Mouse (Mus musculus) urinary bladder, postnatal 14 days (tissue): ENCODE measurements around the gene Txlna.

Experiments
- DNase-seq: peaks from one replicate; pipeline ENCODE4 v3.0.0; 2021; ENCODE audit warnings: low spot score

Gene Txlna

DNA sequence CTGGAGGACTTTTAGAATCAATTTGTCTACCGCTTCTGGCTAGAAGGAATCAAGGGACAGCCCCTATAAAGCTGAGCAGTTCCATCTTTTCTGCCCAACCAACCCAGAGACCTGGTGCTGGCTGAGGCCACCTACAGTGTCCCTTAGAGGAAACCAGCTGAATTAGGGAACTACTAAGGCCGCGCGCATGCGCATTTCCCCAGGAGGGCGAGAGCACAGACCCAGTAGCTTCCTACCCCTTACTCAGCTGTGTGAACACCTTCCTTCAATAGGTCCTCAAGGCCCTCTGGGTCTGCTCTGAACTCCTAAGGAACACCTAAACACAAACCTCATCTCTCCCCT, 15.9 kb downstream of the Txlna start:
- peak; percentile 41 for DNase-seq

DNA sequence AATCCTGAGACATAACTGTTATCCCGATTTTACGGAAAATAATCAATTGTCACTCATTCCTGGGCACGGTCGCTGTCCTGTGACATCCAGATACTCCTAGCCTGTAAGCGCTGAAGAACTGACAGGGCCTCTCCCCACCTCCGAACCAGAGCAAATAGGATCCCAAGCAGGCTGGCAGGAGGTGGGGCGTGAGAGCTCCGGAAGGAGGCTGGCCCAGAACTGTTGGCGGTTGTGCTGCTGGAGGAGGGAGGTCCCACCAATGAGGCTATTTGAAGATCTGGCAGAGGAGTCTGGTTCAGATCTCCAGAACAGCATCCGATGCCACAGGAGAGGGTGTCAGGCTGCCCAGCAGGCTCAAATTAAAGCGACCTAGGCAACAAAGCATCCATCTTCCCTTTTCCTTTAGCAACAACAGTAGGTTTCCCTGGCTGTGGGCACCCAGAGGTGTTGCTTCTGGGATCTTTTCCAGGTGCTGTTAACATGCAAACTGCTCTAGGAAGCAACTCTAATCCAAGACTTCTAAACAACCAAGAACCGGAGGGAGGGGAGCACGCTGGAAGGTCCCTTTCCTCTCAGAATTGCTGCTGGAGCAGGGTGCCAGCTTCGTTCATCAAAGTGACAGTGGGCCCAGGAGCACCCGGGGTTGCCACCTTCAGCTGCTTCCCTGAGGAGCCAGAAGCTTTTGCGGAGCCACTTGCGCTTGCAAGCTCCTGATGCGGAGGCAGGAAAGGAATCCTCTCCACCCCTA, 16.4 kb downstream of the Txlna start:
- DNase-seq, result peak; percentile 83

DNA sequence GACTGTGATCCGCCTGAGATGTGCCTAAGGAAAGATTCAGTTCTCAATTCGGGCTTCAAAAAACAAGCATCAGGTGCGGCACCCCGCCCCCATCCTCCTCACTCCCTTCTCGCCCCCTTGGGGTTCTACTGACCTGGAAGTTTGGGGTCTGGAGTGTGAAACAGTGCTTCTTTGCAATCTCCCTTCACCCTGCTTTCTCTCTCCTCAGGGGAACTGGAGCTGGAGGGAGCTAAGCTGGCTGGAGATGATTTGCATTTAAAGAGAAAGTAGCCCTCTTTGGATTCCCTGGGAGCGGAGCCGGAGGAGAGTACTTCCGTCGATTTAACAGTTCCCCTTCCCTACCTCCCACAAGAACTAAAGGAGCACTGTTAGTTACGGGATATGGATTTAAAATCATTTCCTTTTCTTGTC, 17.2 kb downstream of the Txlna start, which contains the start of gene Ccdc28b:
Gene Ccdc28b (minus strand): TSS at position 267 of the 411 bp plus-strand sequence.
- DNase-seq, result peak; percentile 53

- DNase-seq, result no peak
Measured at GRCm38 (mm10) chr4:129622803-129623535, 17.9 kb downstream of the Txlna start.

GRCm38 (mm10) chr4:129622120-129622802, 18.6 kb downstream of the Txlna start:
- DNase-seq, result no peak

DNA sequence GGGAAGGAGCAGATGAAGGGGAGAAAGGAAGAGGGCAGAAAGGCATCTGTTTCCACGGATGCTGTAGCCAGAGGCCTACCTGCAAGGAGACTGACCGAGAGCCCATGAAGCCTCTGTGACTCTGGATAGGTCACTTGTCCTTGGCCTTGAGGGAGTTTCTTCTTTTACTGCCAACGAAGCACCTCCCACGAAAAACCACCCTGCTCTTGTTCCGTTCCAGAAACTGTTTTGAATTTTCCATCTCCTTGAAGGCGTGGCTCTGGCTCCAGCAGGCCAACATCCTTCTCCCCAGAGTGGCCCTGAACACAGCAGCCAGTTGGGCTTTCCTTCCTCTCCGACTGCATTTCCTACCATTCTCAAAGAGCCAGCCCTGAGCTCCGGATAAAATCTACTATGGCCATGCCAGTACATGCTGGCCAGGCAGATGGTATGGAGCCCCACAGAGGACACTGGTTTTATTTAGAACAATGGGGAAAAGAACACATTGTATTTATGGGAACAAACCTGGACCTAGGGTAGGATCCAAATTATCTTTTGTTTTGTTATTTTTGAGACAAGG, 19.5 kb downstream of the Txlna start:
- no peak for DNase-seq

DNA sequence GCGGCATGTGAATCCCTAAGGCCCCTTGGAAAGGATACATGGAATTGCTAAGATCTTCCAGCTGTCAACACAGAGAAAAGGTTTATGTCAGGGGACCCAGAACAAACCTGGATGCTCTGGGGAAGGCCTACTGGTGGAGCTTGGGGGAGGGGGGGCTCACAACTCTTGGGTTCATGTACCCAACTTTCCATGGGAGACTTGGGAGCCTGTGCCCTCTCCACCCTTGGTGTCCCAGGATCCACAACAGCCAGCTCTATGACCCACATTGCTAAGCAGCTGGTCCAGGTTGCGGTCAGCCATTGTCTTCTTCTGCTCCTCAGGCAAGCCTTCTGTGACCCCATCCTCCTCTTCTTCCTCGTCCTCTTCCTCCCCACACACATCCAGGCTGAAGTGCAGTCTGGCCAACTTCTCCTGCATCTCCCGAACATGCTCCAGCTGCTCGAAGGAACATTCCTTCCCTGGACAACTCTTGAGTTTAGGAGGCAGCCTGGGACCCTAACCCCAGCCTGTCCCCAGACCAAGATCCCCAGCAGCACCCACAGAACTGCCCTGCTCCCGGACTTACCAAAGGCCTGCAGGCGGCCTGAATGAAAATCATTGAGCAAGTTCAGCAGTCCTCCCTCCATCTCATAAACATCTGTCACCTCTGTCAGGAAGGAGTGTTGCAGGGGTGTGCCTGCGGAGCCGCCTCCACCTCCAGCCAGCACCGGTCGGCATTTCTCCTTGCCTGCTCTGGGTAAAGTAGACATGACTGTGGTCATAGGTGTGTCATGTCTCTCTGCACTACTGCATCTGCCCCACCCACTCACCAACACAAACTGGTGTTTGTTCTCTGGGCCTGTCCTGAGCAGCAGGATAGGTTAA, 20.2 kb downstream of the Txlna start:
- DNase-seq, result no peak

- peak; percentile 97 for DNase-seq
Measured at GRCm38 (mm10) chr4:129618786-129619691, 21.8 kb downstream of the Txlna start, which contains the start of gene Iqcc. Gene Iqcc (minus strand): TSS chr4:129619099.

DNA sequence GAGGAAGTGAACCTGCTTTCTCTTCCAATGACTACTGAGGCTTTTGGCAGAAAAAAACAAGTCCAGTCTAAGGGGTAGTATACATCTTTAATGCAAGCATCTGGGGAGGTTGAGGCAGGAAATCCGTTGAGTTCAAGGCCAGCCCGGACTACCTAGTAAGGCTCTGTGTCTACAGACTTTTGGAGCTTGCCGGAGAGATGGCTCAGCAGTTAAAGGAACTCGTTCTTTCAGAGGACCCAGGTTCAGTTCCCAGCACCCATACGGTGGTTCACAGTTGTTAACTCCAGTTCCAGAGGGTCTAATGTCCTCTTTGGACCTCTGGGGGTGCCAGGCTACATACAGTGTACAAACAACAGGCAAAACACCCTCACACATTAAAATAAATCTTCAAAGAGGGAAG, 22.8 kb downstream of the Txlna start:
- no peak for DNase-seq

DNA sequence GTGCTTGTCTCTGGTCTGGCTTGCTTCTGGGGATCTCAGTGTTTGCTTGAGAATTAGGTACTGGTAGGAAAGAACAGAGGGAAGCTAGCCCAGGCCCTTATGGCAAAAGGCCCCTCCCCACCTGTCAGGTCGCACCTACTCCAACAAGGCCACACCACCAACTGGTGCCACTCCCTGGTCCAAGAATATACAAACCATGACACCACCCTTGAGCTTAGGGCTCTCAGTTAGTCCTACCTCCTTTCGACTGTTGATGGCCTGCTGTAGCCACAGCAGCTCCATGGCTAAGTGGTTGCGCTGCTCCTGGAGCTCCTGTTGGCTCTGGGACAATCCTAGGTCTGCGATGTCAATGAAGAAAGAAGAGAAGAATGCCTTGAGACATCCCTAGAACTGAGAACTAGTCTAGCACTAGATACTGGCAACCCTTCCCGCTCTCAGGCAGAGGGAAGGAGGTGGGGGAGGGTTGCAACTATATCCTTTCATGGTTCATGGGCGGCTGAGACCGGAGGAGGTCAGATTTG, 23.7 kb downstream of the Txlna start:
- DNase-seq, result no peak

GRCm38 (mm10) chr4:129616631-129617030, 24.2 kb downstream of the Txlna start:
- no peak for DNase-seq

- no peak for DNase-seq
Measured at GRCm38 (mm10) chr4:129615801-129616290, 25.0 kb downstream of the Txlna start.

GRCm38 (mm10) chr4:129614093-129614492, 26.8 kb downstream of the Txlna start, which contains the start of gene Dcdc2b:
Gene Dcdc2b (minus strand): TSS chr4:129614257.
- no peak for DNase-seq

DNA sequence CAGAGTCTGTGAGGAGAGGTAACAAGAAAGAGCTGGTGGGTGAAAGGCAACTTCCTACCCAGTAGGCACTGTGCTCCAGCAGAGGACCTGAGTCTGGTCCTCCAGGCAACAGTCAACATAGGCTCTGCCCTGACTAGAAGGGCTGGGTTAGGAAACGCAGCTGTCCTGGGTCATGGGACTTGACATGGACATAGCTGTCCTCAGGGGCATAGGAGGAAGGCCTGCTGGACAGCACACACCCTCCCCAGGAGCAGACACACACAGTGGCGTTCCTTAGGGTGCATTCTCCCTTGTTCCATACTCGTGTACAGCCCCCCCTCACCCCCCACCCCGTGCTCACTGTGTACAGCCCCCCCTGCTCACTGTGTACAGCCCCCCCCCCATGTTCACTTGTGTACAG, 30.4 kb downstream of the Txlna start:
- no peak for DNase-seq

- DNase-seq, result no peak
Measured at GRCm38 (mm10) chr4:129610026-129610425, 30.8 kb downstream of the Txlna start.

DNA sequence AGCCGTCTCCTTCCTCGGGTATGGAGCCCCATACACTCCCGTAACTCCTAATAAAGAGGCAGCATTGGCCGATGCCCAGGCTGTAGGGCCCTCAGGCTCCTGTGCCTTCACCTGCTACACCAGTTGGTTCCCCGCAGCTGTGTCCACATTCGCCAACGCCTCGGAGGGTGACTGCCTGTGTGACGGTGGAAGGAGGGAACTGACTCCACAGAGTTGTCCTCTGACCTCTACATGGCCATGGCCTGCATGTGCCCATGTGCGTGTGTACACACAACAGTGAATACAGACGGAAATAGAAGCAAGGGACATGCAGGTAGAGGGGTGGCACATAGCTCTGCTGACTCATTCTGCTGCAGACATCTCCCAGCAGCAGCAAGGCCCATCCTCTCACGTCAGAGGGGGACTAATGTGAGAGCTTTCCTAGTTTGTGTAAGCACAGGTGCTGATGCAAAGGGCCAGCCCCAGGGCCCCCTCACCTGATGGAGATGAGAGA, 31.7 kb downstream of the Txlna start:
- no peak for DNase-seq

- peak; percentile 87 for DNase-seq
Measured at GRCm38 (mm10) chr4:129608426-129609025, 32.3 kb downstream of the Txlna start.

DNA sequence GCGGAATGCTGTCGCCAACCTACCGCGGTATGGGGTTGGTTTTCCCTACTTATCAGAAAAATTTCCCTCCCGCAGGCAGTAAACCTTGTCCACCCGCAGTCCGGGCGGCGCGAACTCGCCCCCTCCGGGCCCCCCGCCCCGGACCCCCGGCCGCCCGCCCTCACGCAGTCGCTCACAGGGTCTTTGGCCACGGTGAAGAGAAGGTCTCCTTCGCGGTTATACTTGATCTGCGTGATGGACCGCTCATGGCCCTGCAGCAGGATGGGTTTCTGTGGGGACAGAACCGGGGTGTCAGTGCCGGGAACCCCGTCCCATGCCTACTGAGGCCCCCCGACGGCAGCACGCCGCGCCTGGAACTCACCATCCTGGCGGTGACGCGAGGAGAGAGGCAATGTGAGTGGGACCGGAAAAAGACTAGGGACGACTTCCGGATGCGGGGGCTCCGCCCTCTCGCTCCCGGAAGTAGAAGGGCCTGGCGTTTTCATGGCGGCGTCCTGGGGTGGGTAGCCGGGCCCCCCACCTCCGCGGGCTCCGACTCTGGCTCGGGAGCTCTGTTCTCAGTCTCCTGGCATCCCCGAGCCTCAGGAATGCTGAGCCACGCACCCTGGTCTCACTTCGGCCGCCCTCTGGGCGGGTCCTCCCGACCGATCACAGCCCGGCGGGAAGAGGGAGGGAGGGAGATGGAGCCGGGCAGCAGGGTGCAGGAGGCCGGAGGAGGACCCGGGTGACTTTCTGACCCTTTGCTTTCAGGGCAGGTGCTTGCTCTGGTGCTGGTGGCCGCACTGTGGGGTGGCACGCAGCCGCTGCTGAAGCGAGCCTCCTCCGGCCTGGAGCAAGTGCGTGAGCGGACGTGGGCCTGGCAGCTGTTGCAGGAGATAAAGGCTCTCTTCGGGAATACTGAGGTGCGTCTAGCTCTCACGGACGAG, 40.4 kb downstream of the Txlna start, which contains the start of the genes Eif3i and Tmem234:
Gene Eif3i (minus strand): TSS at position 416 of the 926 bp plus-strand sequence.
Gene Tmem234 (plus strand): TSS at position 436 of the 926 bp plus-strand sequence.
- DNase-seq, result peak; percentile 83
